Mouse (Mus musculus): ENCODE results near the gene Aarsd1. TPM values are rescaled to one million over a fixed set of nuclear protein-coding genes. Genes with fewer than 3 reads are reported as not detected.

Gene Aarsd1
- polyA plus RNA-seq (2017; shearing (Covaris generic)), result 40.9 TPM

DNA sequence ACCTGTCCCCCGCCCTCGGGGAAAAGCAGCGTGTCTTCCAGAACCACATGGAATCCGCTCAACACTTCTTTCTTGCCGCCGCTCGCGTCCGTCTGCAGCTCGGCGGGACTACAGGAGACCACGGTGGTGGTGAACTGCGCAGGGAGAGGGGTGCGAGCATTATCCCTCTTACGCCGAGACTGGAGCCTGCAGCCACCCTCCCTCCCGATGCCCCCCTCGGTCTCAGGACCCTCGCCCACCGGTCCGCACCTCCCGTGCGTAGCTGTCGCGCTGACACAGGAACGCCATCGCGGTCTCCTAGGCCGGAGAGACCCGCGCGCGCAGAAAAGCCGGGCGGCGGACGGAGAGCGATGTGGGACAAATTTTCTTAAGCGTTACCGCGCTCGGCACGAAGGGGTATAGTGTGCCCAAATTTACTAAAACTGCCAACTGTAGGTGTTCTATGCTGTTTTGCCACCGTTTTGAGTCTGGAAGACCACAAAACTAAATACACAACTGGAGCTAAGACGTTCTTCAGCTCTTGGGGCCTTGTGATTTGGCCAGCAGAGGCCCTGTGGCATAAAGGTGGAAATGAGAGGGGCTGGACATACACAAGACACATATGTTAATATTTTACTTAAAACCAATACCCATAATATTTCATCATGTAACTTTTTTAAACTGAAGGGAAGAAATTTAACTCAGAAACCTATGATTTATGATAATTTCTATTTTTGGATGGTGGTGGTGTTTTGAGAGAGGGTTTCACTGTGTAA is at the start of gene Aarsd1:
Aarsd1 (minus strand) TSS at position 515 of the 755 bp plus-strand sequence.

DNA sequence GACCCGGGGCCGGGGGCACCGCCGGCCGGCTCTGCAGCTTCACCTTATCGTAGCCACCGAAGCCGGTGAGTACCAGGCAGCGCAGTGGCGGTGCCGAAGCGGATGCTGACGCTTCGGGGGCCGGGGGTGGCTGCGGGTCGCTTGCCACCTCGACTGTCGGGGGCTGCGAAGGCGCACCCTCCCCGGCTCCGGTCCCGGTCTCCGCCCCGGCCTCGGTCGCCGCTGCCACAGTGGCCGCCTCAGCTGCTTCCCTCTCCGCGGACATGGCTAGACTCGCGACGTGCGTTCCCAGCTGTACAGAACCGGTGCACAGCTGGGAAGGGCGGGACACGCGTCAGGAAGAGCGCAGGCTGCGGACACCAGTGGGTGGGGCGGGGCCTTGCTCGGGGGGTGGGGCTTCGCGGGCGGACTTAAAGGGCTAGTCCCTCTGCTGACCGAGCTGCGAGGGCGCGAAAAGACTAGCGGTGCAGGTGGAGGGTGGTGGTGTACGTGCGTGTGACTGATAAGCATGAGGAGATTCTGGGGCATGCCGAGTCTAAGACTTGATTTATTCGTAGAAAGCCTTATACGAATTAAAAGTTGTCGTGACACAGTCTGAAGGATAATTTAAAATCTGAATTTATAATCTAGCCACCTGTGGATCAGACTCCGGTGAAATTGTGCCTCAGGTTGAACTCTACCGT is 48.6 kb upstream of the Aarsd1 start, which contains the start of gene Vat1:
Vat1 (minus strand) TSS at position 362 of the 683 bp plus-strand sequence.

GRCm38 (mm10) chr11:101464211-101465100 is 47.0 kb upstream of the Aarsd1 start, which contains the start of gene Rnd2:
TSS of gene Rnd2 (plus strand) at chr11:101464999.

GRCm38 (mm10) chr11:101448274-101448746 is 30.9 kb upstream of the Aarsd1 start, which contains the start of gene Ifi35:
TSS of gene Ifi35 (plus strand) at chr11:101448407.

GRCm38 (mm10) chr11:101442127-101442693 is 24.8 kb upstream of the Aarsd1 start, which contains the start of gene Rpl27:
TSS of gene Rpl27 (plus strand) at chr11:101442298.

GRCm38 (mm10) chr11:101424925-101425813 is 7.8 kb upstream of the Aarsd1 start, which contains the start of the genes Rundc1 and Ptges3l:
TSS of gene Rundc1 (plus strand) at chr11:101425085.
TSS of gene Ptges3l (minus strand) at chr11:101425333.

GRCm38 (mm10) chr11:101424105-101424851 is 6.9 kb upstream of the Aarsd1 start, which contains the start of gene Gm27029:
TSS of gene Gm27029 (minus strand) at chr11:101424796.

DNA sequence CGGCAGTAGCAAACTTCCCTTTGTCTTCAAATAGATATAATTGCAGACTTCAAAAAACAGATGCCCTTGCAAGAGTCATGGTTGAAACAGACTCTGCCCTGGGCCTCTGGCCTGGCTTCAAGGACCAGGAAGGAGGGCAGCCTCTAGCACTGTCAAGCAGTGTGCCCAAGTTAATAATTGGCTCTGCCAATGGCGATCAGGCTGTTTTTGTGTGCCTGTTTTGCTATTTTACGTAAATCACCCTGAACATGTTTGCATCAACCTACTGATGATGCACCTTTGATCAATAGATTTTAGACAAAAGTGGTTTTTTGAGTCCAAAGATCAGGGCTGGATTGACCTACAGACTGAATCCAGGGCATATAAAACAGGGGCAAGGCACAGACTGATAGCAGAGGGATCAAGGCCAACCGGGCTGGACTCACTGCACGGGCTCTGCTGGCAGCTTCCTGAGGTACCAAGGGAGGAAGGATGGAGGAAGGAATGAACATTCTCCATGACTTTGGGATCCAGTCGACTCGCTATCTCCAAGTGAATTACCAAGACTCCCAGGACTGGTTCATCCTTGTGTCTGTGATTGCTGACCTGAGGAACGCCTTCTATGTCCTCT is 50.0 kb downstream of the Aarsd1 start, which contains the start of gene G6pc:
G6pc (plus strand) TSS at position 236 of the 610 bp plus-strand sequence.

Other genes with a start within 250 kb of the Aarsd1 start
- gene Cntnap1, start 247.1 kb downstream of the Aarsd1 start, polyA plus RNA-seq (2017; shearing (Covaris generic)), result 0.06 TPM
- 0.25 TPM for gene Plekhh3, start 246.3 kb downstream of the Aarsd1 start, polyA plus RNA-seq (2017; shearing (Covaris generic))
- gene Ccr10, start 242.2 kb downstream of the Aarsd1 start, polyA plus RNA-seq (2017; shearing (Covaris generic)), result 2.5 TPM
- gene Ezh1, start 191.2 kb downstream of the Aarsd1 start, polyA plus RNA-seq (2017; shearing (Covaris generic)), result 71.6 TPM
- 0.41 TPM for gene Ramp2, start 171.6 kb downstream of the Aarsd1 start, polyA plus RNA-seq (2017; shearing (Covaris generic))
- gene Vps25, start 163.9 kb downstream of the Aarsd1 start, polyA plus RNA-seq (2017; shearing (Covaris generic)), result 158 TPM
- gene Wnk4, start 157.0 kb downstream of the Aarsd1 start, polyA plus RNA-seq (2017; shearing (Covaris generic)), result 5.8 TPM
- gene Cntd1, start 138.6 kb downstream of the Aarsd1 start, polyA plus RNA-seq (2017; shearing (Covaris generic)), result 0.54 TPM
- gene Coa3, start 138.5 kb downstream of the Aarsd1 start, polyA plus RNA-seq (2017; shearing (Covaris generic)), result 112 TPM
- 207 TPM for gene Becn1, start 115.3 kb downstream of the Aarsd1 start, polyA plus RNA-seq (2017; shearing (Covaris generic))
- gene Psme3, start 101.4 kb downstream of the Aarsd1 start, polyA plus RNA-seq (2017; shearing (Covaris generic)), result 186 TPM
- 3.6 TPM for gene Aoc2, start 92.6 kb downstream of the Aarsd1 start, polyA plus RNA-seq (2017; shearing (Covaris generic))
- gene Aoc3, start 87.0 kb downstream of the Aarsd1 start, polyA plus RNA-seq (2017; shearing (Covaris generic)), result not detected
- gene G6pc, start 50.1 kb downstream of the Aarsd1 start, polyA plus RNA-seq (2017; shearing (Covaris generic)), result not detected
- 2.3 TPM for gene Gm27029, start 7.2 kb upstream of the Aarsd1 start, polyA plus RNA-seq (2017; shearing (Covaris generic))
- 32.5 TPM for gene Rundc1, start 7.5 kb upstream of the Aarsd1 start, polyA plus RNA-seq (2017; shearing (Covaris generic))
- 3.1 TPM for gene Ptges3l, start 7.7 kb upstream of the Aarsd1 start, polyA plus RNA-seq (2017; shearing (Covaris generic))
- 356 TPM for gene Rpl27, start 24.7 kb upstream of the Aarsd1 start, polyA plus RNA-seq (2017; shearing (Covaris generic))
- gene Ifi35, start 30.8 kb upstream of the Aarsd1 start, polyA plus RNA-seq (2017; shearing (Covaris generic)), result 192 TPM
- 0.22 TPM for gene Rnd2, start 47.4 kb upstream of the Aarsd1 start, polyA plus RNA-seq (2017; shearing (Covaris generic))
- 0.59 TPM for gene Vat1, start 48.6 kb upstream of the Aarsd1 start, polyA plus RNA-seq (2017; shearing (Covaris generic))
- 2.4 TPM for gene Brca1, start 134.3 kb upstream of the Aarsd1 start, polyA plus RNA-seq (2017; shearing (Covaris generic))
- gene Nbr1, start 134.5 kb upstream of the Aarsd1 start, polyA plus RNA-seq (2017; shearing (Covaris generic)), result 105 TPM
- gene Tmem106a, start 164.6 kb upstream of the Aarsd1 start, polyA plus RNA-seq (2017; shearing (Covaris generic)), result 7.4 TPM
- gene Gm11634, start 181.6 kb upstream of the Aarsd1 start, polyA plus RNA-seq (2017; shearing (Covaris generic)), result 0.24 TPM
- 56.6 TPM for gene Rdm1, start 209.6 kb upstream of the Aarsd1 start, polyA plus RNA-seq (2017; shearing (Covaris generic))
- 1.6 TPM for gene Arl4d, start 247.9 kb upstream of the Aarsd1 start, polyA plus RNA-seq (2017; shearing (Covaris generic))